Mouse (Mus musculus): ENCODE measurements around the gene Ube4b. TPM values are rescaled to one million over a fixed set of nuclear protein-coding genes. Genes with fewer than 3 reads are reported as not detected.
"Not testable (repeated sequence)": the region's sequence is repeated elsewhere in the genome, so short reads cannot be mapped to it uniquely, and the experiment has no call there.

Ube4b gene
- polyA plus RNA-seq (2015; fragmentation: Nextera tagmentation; extraction: Ambion mirVana) = 34.3 and 39.0 TPM in 2 replicates

DNA sequence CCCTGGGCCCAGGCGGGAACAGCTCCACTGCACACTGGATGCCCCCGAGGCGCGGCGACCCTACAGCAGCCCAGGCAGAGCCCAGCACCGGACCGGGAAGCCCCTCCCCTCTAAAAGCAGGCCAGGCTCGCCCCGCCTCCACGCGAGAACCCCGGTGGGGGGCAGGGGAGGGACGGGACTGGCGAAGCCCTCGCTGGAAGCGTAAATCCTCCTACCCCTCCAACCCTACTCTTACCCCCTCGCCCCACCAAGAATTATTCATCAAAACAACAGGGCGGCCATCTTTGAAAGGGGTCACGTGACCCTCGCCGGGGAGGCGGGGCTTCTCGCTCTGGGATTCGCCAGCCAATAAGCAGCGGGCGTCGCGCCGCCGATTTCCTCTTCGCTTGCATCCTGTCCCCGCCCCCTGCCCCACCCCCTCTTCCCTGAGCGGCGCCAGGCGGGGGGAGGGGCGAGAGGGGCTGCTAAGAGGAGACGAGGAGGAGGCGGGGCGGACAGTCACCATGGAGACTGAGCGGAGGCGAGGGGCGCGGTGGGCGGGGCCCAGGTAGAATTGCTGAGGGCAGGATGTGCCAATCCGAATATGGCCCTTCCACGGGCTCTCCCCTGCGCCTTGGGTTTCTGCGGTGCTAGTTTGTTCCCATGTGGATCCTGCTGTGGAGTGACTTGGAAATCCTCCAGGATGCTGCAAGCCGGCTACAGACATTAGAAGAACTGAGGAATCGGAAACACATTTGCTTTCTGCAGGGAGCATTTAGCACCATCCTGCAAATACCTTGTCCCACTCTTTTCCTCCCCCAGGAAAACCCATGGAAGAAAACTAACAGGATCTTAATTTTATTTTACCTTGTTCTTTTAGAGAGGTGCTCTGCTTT, at the start of gene Ube4b:
Gene Ube4b, minus strand, starts transcription at position 425 of the 875 bp plus-strand sequence.
- WGBS = under 1% methylated on average over 48 of the region's 50 CpGs

DNA sequence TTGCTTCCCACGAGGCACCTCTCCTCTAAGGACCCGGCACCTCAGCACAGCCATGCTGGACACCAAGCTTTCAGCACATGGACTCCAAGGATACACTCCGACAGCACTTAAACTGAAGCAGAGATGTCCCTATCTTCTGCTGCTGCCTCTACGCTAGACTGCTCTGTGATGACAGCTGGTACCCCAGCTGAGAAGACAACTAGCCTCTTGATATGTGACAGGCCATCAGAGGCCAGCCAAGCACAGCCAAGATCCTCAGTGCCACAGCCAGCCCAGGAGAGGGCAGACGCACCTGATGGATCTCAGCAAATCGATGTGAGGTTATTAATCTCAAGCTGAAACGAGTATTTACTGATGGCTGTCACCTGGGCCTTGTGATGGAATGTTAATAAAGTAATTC, 48.5 kb upstream of the Ube4b start:
- H3K27ac ChIP-seq = no peak overlapping the region
- WGBS = 66% methylated on average over 7 of the region's 7 CpGs
- H3K9ac ChIP-seq = no peak overlapping the region
- no peaks in the 10 kb centered on the region for H3K9me3 ChIP-seq
- H3K4me3 ChIP-seq (replicated peaks) = no peak overlapping the region
- H3K36me3 ChIP-seq = 0 out of 2 replicates have a peak, but pooled peaks cover 2% of the 10 kb centered on the region
- H3K27me3 ChIP-seq (replicated peaks) = no peaks in the 10 kb centered on the region
- no peak for ATAC-seq
- H3K4me2 ChIP-seq (replicated peaks) = no peak overlapping the region
- no peaks in the 10 kb centered on the region for H3K4me1 ChIP-seq (replicated peaks)

More for the DNA sequence above, at the start of gene Ube4b:
- peak within 1 kb of the TSS; percentile 95 for H3K9ac ChIP-seq
- H3K4me2 ChIP-seq (replicated peaks) = peak within 1 kb of the TSS; percentile 71
- no peaks in the 10 kb centered on the region for H3K9me3 ChIP-seq
- H3K27ac ChIP-seq = peak within 1 kb of the TSS; percentile 95
- H3K4me3 ChIP-seq (replicated peaks) = peak within 1 kb of the TSS; percentile 88
- peak; percentile 97 for ATAC-seq
- peaks cover 4% of the 10 kb centered on the region; the same call in 1 of the 2 replicates for H3K4me1 ChIP-seq (replicated peaks)
- H3K27me3 ChIP-seq (replicated peaks) = no peaks in the 10 kb centered on the region
- H3K36me3 ChIP-seq = no peaks in the 10 kb centered on the region

DNA sequence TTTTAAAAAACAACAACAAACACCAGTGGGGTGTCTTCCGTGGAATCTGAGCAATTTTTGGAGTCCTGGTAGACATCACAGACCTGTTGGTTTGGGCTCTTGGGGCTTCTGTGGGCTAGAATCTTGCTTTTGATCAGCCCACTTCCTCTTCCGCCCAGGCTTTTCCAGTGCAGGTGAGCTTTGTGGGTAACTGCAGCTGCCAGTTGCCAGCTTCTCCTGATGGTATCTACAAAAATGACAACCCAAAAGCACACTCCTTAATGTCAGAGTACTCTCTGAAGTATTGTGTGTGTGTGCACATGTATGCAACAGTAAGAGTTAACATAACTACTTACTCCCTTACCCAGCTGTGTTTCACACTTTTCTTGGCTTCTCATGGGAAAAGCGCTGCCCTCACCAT, 43.0 kb upstream of the Ube4b start:
- Histone ChIP-seq H3K27ac (no peak overlapping the region), H3K27me3 (replicated peaks) (no peaks in the 10 kb centered on the region), H3K4me1 (replicated peaks) (no peaks in the 10 kb centered on the region), H3K4me3 (replicated peaks) (no peak overlapping the region), H3K9me3 (no peaks in the 10 kb centered on the region), H3K4me2 (replicated peaks) (no peak overlapping the region), H3K36me3 (peaks cover 8% of the 10 kb centered on the region; the same call in 1 of the 2 replicates), H3K9ac (no peak overlapping the region)
- ATAC-seq = no peak
- 92% methylated on average over 3 of the region's 3 CpGs for WGBS

DNA sequence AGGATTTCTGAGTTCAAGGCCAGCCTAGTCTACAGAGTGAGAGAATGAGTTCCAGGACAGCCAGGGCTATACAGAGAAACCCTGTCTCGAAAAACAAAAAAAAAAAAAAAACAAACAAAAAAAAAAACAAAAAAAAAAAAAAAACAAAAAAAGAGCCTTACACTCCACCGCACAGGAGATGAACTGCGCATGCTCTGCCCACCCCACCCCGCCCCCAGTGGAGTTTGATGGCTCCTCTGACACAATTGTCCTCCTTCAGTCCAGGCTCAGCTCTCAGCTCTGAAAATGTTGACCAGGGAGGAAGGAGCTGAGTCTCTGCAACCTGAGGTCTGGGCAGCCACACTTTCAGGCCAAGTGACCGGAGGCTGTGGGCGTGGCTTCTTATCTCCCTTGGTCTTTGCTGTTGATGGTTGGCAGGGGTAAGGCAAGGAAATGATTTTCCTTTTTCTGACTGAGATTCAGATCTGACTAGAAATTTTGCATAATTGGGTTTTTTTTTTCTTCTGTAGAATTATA, 36.9 kb upstream of the Ube4b start:
- H3K36me3 ChIP-seq = peaks cover 6% of the 10 kb centered on the region; the same call in 1 of the 2 replicates
- H3K9me3 ChIP-seq = no peaks in the 10 kb centered on the region
- H3K9ac ChIP-seq = no peak overlapping the region
- no peak overlapping the region for H3K4me2 ChIP-seq (replicated peaks)
- no peak overlapping the region for H3K27ac ChIP-seq
- no peaks in the 10 kb centered on the region for H3K27me3 ChIP-seq (replicated peaks)
- ATAC-seq = no peak
- no peaks in the 10 kb centered on the region for H3K4me1 ChIP-seq (replicated peaks)
- no peak overlapping the region for H3K4me3 ChIP-seq (replicated peaks)
- WGBS = 69% methylated on average over 6 of the region's 6 CpGs

DNA sequence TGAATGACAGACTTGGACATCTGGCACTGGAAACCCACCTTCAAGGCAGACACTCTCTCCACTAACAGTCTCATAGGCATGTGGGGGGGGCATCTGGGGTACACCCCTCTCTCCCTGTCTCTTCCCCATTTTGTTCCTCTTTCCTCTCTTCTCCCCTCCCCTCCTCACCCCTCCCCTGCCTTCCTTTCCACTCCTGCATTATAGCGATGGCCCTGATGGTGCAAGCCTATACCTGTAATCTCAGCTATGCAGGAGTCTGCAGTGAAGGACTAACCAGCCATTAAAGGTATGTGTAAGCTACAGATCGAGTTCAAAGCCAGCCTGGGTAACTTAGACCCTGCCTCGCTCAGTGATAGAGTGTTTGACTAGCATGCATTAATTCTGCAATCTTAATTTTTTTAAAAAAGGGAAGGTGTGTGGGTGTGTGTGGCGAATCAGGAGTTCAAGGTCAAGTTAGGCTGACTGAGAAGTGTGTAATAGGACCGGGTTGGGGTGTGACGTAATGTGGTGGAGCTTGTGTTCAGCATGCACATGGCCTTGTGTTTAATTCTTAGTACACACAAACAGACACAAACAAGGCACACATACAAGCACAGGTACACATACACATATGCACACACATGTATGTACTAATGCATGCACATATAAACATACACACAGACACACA, 35.9 kb upstream of the Ube4b start:
- no peak overlapping the region for H3K9ac ChIP-seq
- ATAC-seq = no peak
- no peak overlapping the region for H3K27ac ChIP-seq
- WGBS = 73% methylated on average over 6 of the region's 6 CpGs
- no peaks in the 10 kb centered on the region for H3K4me1 ChIP-seq (replicated peaks)
- no peaks in the 10 kb centered on the region for H3K9me3 ChIP-seq
- H3K36me3 ChIP-seq = no peaks in the 10 kb centered on the region
- no peak overlapping the region for H3K4me3 ChIP-seq (replicated peaks)
- no peaks in the 10 kb centered on the region for H3K27me3 ChIP-seq (replicated peaks)
- H3K4me2 ChIP-seq (replicated peaks) = no peak overlapping the region

DNA sequence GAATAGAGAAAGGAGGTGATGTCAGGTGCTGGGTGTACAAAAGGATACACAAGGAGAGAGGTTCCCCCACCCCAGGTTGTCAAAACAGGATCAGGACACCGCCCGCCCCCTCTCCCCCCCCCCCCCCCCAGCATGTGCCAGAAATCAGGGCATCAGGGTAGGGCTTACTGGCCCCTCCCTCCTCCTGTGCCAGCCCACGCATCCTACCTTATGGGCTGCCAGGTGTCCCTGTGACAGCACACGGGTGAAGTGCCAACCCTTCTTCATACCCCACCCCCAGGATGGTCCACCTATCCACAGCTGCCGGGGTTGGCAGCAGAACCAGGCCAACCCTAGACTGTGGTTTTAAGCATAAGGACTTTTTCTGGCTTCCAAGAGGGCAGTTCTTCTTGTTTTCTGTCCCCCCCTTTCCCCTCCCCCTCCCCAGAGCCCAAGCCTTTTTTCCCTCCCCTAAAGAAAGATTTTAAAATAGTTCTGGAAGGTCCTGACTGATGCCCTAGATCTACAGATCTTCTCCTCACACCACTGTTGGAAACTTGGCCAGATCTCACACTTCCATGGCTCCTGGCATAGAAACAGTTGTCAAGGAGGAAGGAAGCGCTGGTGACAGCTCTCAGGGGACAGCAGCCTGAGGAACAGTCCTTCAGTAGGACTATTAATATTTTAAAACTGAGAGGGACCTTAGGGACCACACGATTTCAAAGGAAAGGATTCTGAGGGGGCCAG, 35.2 kb upstream of the Ube4b start:
- no peaks in the 10 kb centered on the region for H3K4me1 ChIP-seq (replicated peaks)
- H3K36me3 ChIP-seq = no peaks in the 10 kb centered on the region
- no peaks in the 10 kb centered on the region for H3K27me3 ChIP-seq (replicated peaks)
- H3K9ac ChIP-seq = no peak overlapping the region
- WGBS = 67% methylated on average over 3 of the region's 7 CpGs
- no peaks in the 10 kb centered on the region for H3K9me3 ChIP-seq
- H3K4me2 ChIP-seq (replicated peaks) = no peak overlapping the region
- H3K4me3 ChIP-seq (replicated peaks) = no peak overlapping the region
- ATAC-seq = no peak
- H3K27ac ChIP-seq = no peak overlapping the region

DNA sequence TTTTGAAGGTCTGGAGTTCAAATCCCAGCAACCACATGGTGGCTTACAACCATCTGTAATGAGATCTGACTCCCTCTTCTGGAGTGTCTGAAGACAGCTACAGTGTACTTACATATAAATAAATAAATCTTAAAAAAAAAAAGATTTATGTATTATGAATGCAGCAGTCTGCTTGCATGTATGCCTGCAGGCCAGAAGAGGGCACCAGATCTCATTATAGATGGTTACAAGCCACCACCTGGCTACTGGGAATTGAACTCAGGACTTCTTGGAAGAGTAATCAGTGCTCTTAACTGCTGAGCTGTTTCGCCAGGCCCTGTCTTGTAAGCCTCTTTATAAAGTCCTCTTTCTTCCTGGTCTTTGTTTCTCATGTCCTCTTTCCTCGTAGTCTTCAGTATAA, 33.9 kb upstream of the Ube4b start:
- H3K27me3 ChIP-seq (replicated peaks); H3K9me3 ChIP-seq; H3K4me2 ChIP-seq (replicated peaks); H3K36me3 ChIP-seq; H3K4me3 ChIP-seq (replicated peaks); H3K9ac ChIP-seq; ATAC-seq; H3K27ac ChIP-seq; H3K4me1 ChIP-seq (replicated peaks): not testable (repeated sequence)
- 84% methylated on average over 2 of the region's 2 CpGs for WGBS

DNA sequence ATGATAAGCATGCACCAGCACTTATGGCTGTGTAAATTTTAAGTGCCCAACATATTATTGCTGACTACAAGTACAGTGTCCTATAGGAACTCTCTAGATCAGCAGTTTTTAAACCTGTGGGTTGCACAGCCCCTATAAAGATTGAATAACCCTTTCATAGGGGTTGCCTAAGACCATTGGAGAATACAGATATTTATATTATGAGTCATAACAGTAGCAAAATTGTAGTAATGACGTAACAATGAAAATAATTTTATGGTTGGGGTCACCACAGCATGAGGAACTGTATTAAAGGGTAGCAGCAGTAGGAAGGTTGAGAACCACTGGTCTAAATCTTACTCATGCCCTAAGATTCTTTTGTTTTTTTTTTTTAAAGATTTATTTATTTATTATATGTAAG, 32.9 kb upstream of the Ube4b start:
- no peaks in the 10 kb centered on the region for H3K27me3 ChIP-seq (replicated peaks)
- no peak overlapping the region for H3K9ac ChIP-seq
- H3K36me3 ChIP-seq = no peaks in the 10 kb centered on the region
- no peaks in the 10 kb centered on the region for H3K9me3 ChIP-seq
- H3K4me2 ChIP-seq (replicated peaks) = no peak overlapping the region
- no peak for ATAC-seq
- WGBS = 72% methylated on average over 1 of the region's 1 CpGs
- no peaks in the 10 kb centered on the region for H3K4me1 ChIP-seq (replicated peaks)
- H3K4me3 ChIP-seq (replicated peaks) = no peak overlapping the region
- H3K27ac ChIP-seq = no peak overlapping the region

DNA sequence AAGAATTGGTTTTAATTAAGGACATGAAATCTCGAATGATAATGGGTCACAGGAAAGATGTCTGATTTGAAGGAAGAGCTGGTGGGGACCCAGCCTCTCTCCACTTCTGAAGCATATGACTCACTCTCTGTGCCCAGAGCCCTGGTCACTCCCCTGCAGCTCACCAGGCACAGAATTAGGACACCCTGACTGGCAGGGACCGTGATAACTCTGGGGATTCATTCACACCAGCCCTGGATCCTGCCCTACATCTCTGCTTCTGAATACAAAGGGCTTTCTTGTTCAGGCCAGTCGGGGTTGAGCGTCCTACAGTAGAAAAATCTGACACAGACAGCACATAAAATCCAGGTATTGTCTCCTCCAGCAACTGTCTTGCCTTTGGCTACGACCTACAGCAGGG, 32.0 kb upstream of the Ube4b start:
- Histone ChIP-seq H3K4me2 (replicated peaks) (no peak overlapping the region), H3K9ac (no peak overlapping the region), H3K9me3 (no peaks in the 10 kb centered on the region), H3K4me3 (replicated peaks) (no peak overlapping the region), H3K27me3 (replicated peaks) (no peaks in the 10 kb centered on the region), H3K4me1 (replicated peaks) (no peaks in the 10 kb centered on the region), H3K27ac (no peak overlapping the region), H3K36me3 (no peaks in the 10 kb centered on the region)
- no peak for ATAC-seq
- WGBS = 66% methylated on average over 5 of the region's 5 CpGs

DNA sequence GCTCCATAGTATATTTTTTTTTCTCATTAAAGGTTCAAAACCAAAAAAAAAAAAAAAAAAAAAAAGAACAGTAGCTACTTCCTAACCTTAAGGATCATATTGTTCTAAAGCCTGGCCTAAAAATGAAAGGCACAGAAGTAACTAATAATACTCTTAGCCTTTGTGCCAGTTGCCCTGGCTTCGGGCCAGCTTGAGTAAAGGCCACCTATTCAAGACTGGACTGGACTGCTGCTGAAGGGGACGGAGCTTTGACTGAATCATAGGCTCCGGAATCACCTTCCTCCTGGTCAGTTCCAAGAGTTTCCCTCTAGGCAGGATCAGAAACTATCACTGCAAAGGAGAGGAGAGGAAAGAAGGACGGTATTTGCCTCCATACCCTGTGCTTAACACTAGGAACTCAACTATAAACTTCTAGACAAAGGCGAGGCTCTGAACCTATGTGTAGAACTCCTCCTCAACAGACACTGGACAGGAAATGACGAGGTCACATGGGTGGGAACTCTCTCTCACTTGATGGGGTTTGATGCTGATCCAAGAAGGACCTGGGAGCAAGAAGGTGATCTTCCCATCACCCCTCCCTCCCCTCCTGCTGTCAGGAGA, 31.4 kb upstream of the Ube4b start:
- 75% methylated on average over 6 of the region's 6 CpGs for WGBS

DNA sequence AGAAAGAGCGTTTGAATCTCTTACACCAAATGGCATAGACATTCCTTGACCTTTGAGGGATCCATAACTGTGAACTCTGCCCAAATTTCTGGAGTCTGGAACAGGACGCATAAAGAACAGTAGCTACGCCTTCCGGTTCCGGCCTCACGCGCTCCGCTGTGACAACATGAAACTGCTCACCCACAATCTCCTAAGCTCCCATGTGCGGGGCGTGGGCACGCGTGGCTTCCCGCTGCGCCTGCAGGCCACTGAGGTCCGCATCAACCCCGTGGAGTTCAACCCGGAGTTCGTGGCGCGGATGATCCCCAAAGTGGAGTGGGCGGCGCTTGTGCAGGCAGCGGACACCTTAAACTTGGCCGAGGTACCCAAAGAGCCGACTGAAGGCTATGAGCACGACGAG, 30.6 kb upstream of the Ube4b start:
- WGBS = 82% methylated on average over 27 of the region's 27 CpGs
- not testable (repeated sequence) for ATAC-seq; H3K9me3 ChIP-seq; H3K4me1 ChIP-seq (replicated peaks); H3K27ac ChIP-seq; H3K4me3 ChIP-seq (replicated peaks); H3K27me3 ChIP-seq (replicated peaks); H3K4me2 ChIP-seq (replicated peaks); H3K9ac ChIP-seq; H3K36me3 ChIP-seq

More for the DNA sequence above, 31.4 kb upstream of the Ube4b start:
- no peaks in the 10 kb centered on the region for H3K36me3 ChIP-seq
- H3K4me1 ChIP-seq (replicated peaks) = no peaks in the 10 kb centered on the region
- ATAC-seq = no peak
- no peaks in the 10 kb centered on the region for H3K27me3 ChIP-seq (replicated peaks)
- H3K4me2 ChIP-seq (replicated peaks) = no peak overlapping the region
- no peak overlapping the region for H3K4me3 ChIP-seq (replicated peaks)
- H3K27ac ChIP-seq = no peak overlapping the region
- no peak overlapping the region for H3K9ac ChIP-seq
- no peaks in the 10 kb centered on the region for H3K9me3 ChIP-seq

DNA sequence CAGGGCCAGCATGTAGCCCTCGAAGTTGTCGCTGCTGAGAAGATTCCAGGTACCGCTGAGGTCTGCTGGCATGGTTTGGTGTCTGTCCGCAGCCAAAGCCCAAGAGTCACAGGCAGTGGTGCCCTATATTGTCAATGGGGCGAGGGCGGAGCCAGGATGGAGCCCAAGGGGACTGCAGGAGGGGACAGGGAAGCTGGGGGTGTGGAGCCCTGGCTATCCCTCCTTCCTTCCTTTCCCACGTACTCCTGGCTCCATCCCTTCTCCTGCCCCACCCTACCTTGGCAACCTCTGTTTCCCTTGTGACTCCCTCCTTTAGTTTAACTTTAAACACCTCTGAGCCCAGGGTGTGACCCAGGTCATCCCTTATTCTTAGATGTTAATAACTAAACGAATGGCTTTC, 28.3 kb upstream of the Ube4b start, which contains the start of gene Rbp7:
Gene Rbp7, minus strand, starts transcription at position 100 of the 400 bp plus-strand sequence.
- Histone ChIP-seq H3K4me1 (replicated peaks) (no peaks in the 10 kb centered on the region), H3K27ac (no peak within 1 kb of the TSS), H3K27me3 (replicated peaks) (no peaks in the 10 kb centered on the region), H3K4me2 (replicated peaks) (no peak within 1 kb of the TSS), H3K36me3 (no peaks in the 10 kb centered on the region), H3K9me3 (no peaks in the 10 kb centered on the region), H3K4me3 (replicated peaks) (no peak within 1 kb of the TSS), H3K9ac (no peak within 1 kb of the TSS)
- WGBS = 49% methylated on average over 8 of the region's 8 CpGs
- no peak for ATAC-seq
